Mouse (Mus musculus): ENCODE data around the gene Adgrv1. TPM values are rescaled to one million over a fixed set of nuclear protein-coding genes. Genes with fewer than 3 reads are reported as not detected.

The Adgrv1 gene
- polyA plus RNA-seq, 1 experiment from 2014 or later = 35.7 TPM

DNA sequence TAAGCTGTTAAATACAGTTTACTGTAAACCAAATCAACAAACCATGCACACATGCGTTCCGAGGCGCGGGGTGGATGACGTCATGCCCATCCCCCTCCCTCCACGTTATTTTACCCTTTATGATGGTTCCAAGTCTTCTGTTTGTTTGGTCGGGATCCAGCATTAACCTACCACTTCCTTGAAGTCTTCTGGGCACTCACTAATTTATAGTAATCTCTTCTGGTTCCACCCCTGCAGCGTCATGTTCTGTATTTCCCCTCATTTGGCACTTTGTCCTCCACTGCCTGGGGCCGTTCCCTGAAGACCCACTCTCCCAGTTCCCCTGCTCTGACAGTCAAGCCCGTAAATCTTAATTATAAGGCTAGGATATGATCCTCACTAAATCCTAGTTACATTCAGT is 497.0 kb downstream of the Adgrv1 start:
- WGBS = 82% methylated on average over 10 of the region's 10 CpGs

GRCm38 (mm10) chr13:81134412-81134811 is 498.5 kb downstream of the Adgrv1 start:
- Histone ChIP-seq H3K4me2 (replicated peaks) (no peak overlapping the region), H3K9ac (no peak overlapping the region), H3K36me3 (no peaks in the 10 kb centered on the region), H3K27me3 (no peaks in the 10 kb centered on the region), H3K27ac (no peak overlapping the region), H3K4me1 (no peaks in the 10 kb centered on the region; the same call in 1 of the 2 replicates), H3K9me3 (replicated peaks) (no peaks in the 10 kb centered on the region), H3K4me3 (no peak overlapping the region)
- ATAC-seq (ENCODE audit: low FRiP score) = no peak

More for the DNA sequence above, 497.0 kb downstream of the Adgrv1 start:
- Histone ChIP-seq H3K4me2 (replicated peaks) (no peak overlapping the region), H3K4me3 (no peak overlapping the region), H3K9me3 (replicated peaks) (no peaks in the 10 kb centered on the region), H3K9ac (no peak overlapping the region), H3K4me1 (no peaks in the 10 kb centered on the region; the same call in 1 of the 2 replicates), H3K27ac (no peak overlapping the region), H3K27me3 (no peaks in the 10 kb centered on the region), H3K36me3 (no peaks in the 10 kb centered on the region)
- no peak for ATAC-seq (ENCODE audit: low FRiP score)

DNA sequence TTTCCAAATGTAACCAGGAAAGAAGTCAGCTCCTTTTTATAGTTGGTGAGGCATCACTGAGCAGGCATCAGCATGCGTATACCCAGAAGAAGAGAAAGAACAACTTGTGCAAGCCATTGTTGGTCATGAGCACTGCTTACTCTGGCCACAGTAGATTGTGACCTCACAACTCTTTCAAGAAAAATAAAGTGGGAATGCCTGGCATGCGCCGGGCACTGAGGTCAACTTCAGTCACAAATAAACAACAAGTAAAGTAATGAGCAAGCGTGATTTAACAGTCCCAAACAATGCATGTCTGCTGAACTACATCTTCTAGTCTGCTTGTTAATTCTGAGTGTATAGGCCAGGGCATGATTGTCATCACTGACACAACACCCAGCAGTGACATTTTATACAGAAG is 499.6 kb downstream of the Adgrv1 start:
- Histone ChIP-seq H3K9me3 (replicated peaks) (no peaks in the 10 kb centered on the region), H3K4me2 (replicated peaks) (no peak overlapping the region), H3K36me3 (no peaks in the 10 kb centered on the region), H3K4me1 (no peaks in the 10 kb centered on the region; the same call in 1 of the 2 replicates), H3K27me3 (no peaks in the 10 kb centered on the region), H3K4me3 (no peak overlapping the region), H3K27ac (no peak overlapping the region), H3K9ac (no peak overlapping the region)
- no peak for ATAC-seq (ENCODE audit: low FRiP score)
- WGBS = 49% methylated on average over 4 of the region's 4 CpGs

- Histone ChIP-seq H3K4me3 (no peak overlapping the region), H3K27ac (no peak overlapping the region), H3K36me3 (no peaks in the 10 kb centered on the region), H3K4me1 (no peaks in the 10 kb centered on the region; the same call in 1 of the 2 replicates), H3K9me3 (replicated peaks) (no peaks in the 10 kb centered on the region), H3K27me3 (no peaks in the 10 kb centered on the region), H3K9ac (no peak overlapping the region), H3K4me2 (replicated peaks) (no peak overlapping the region)
- ATAC-seq (ENCODE audit: low FRiP score) = no peak
- WGBS = 54% methylated on average over 5 of the region's 5 CpGs
Observed at GRCm38 (mm10) chr13:81132691-81133090, 500.3 kb downstream of the Adgrv1 start.

DNA sequence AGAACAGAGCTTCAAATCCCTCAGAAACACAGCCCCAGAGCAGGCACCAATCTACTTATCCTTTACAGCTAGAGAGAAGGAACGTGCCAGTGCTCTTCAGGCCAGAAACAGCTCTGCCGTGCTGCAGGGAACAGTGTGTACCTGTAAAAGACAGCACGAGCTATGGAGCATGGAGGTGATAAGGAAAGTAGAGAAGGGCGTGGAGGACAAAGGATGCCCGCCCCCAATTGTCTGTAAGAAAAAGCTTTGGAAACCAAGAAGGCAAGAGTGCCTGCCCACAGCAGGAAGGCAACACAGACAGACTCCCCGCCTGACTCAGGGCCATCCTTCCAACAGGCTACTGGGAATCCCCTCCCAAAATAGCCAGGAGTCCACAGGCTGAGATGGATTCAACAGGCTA is 501.1 kb downstream of the Adgrv1 start:
- no peak overlapping the region for H3K27ac ChIP-seq
- H3K9me3 ChIP-seq (replicated peaks) = no peaks in the 10 kb centered on the region
- 27% methylated on average over 6 of the region's 6 CpGs for WGBS
- ATAC-seq (ENCODE audit: low FRiP score) = no peak
- H3K4me3 ChIP-seq = no peak overlapping the region
- no peaks in the 10 kb centered on the region for H3K27me3 ChIP-seq
- no peak overlapping the region for H3K4me2 ChIP-seq (replicated peaks)
- H3K4me1 ChIP-seq = no peaks in the 10 kb centered on the region; the same call in 1 of the 2 replicates
- H3K9ac ChIP-seq = no peak overlapping the region
- H3K36me3 ChIP-seq = no peaks in the 10 kb centered on the region

DNA sequence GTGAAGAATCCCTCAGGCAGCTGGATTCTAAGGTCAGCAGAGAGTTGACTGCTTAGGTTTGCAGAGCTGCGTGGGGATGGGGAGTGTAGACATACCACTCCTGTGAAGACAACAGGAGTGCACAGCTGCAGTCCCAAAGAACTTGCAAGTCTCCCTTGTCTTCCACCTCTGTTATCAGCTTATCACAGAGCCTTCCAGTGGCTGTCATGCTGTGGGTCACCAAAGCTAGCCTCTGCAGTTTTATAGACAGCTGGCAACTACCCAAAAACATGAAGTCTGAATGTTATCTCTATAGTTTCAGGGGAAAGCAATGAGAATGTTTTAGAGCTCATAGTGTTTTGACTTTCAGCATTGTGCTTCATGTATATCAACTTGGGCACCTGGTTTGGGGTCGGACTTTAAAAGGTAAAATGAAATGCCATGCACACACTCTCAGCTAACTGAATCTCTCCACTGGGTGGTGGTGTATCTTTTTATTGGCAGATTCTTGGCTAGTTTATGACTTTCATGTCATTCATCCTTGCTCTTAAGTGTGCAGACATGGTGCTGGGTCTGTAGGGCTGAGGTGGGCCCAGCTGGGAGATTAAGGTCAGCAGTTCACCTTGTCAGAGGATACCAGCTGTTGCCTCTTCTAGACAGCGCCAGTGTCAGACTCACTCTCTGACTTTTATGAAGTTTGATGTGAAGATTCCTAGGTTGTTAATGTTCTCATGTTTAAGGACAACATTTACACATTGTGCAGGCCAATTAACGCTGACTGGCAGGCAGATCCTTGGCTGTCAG is 502.0 kb downstream of the Adgrv1 start:
- no peak overlapping the region for H3K27ac ChIP-seq
- no peak overlapping the region for H3K4me3 ChIP-seq
- H3K4me1 ChIP-seq = no peaks in the 10 kb centered on the region; the same call in 1 of the 2 replicates
- H3K36me3 ChIP-seq = no peaks in the 10 kb centered on the region
- H3K27me3 ChIP-seq = no peaks in the 10 kb centered on the region
- whole genome bisulfite sequencing = 65% methylated on average over 4 of the region's 4 CpGs
- ATAC-seq (ENCODE audit: low FRiP score) = no peak
- H3K9ac ChIP-seq = no peak overlapping the region
- H3K4me2 ChIP-seq (replicated peaks) = no peak overlapping the region
- no peaks in the 10 kb centered on the region for H3K9me3 ChIP-seq (replicated peaks)

- Histone ChIP-seq H3K9me3 (replicated peaks) (no peaks in the 10 kb centered on the region), H3K4me3 (no peak overlapping the region), H3K27me3 (no peaks in the 10 kb centered on the region), H3K4me2 (replicated peaks) (no peak overlapping the region), H3K4me1 (no peaks in the 10 kb centered on the region), H3K27ac (no peak overlapping the region), H3K9ac (no peak overlapping the region), H3K36me3 (no peaks in the 10 kb centered on the region)
- 77% methylated on average over 4 of the region's 4 CpGs for WGBS
- no peak for ATAC-seq (ENCODE audit: low FRiP score)
Observed at GRCm38 (mm10) chr13:81125846-81126245, 507.1 kb downstream of the Adgrv1 start.

- H3K27me3 ChIP-seq = no peaks in the 10 kb centered on the region
- no peaks in the 10 kb centered on the region for H3K4me1 ChIP-seq
- peaks cover 12% of the 10 kb centered on the region for H3K36me3 ChIP-seq
- WGBS = 94% methylated on average over 2 of the region's 2 CpGs
- no peaks in the 10 kb centered on the region for H3K9me3 ChIP-seq (replicated peaks)
- no peak overlapping the region for H3K4me2 ChIP-seq (replicated peaks)
- H3K4me3 ChIP-seq = no peak overlapping the region
- no peak overlapping the region for H3K9ac ChIP-seq
- ATAC-seq (ENCODE audit: low FRiP score) = no peak
- no peak overlapping the region for H3K27ac ChIP-seq
Observed at GRCm38 (mm10) chr13:81122238-81122637, 510.7 kb downstream of the Adgrv1 start.

- no peaks in the 10 kb centered on the region for H3K9me3 ChIP-seq (replicated peaks)
- no peak for ATAC-seq (ENCODE audit: low FRiP score)
- H3K9ac ChIP-seq = no peak overlapping the region
- H3K27ac ChIP-seq = no peak overlapping the region
- H3K4me3 ChIP-seq = no peak overlapping the region
- H3K36me3 ChIP-seq = no peaks in the 10 kb centered on the region
- no peak overlapping the region for H3K4me2 ChIP-seq (replicated peaks)
- H3K27me3 ChIP-seq = no peaks in the 10 kb centered on the region
- H3K4me1 ChIP-seq = no peaks in the 10 kb centered on the region
- WGBS = 88% methylated on average over 4 of the region's 4 CpGs
Observed at GRCm38 (mm10) chr13:81110479-81110878, 522.5 kb downstream of the Adgrv1 start.

DNA sequence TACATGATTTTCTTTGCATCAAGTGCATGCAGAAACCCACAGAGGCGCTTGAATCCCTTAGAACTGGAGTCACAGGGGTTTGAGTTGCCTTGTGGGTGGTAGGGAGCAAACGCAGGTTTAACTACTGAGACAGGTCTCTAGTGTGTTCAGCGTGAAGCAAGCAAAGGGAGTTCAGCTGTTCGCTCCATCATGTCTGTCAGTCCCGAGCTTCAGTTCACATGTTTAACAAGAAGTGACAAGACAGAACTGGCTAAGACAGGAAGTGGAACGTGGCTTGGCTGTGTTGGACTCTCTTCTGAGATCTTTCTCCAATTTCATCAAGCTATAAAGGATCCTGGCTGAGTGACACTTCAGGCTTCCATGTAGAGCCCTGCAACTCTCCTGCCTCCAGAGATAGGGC is 523.3 kb downstream of the Adgrv1 start:
- ATAC-seq (ENCODE audit: low FRiP score) = no peak
- no peak overlapping the region for H3K27ac ChIP-seq
- no peak overlapping the region for H3K9ac ChIP-seq
- no peak overlapping the region for H3K4me3 ChIP-seq
- 70% methylated on average over 6 of the region's 6 CpGs for WGBS
- no peaks in the 10 kb centered on the region for H3K27me3 ChIP-seq
- H3K36me3 ChIP-seq = no peaks in the 10 kb centered on the region
- no peaks in the 10 kb centered on the region for H3K4me1 ChIP-seq
- H3K9me3 ChIP-seq (replicated peaks) = no peaks in the 10 kb centered on the region
- H3K4me2 ChIP-seq (replicated peaks) = no peak overlapping the region

- Histone ChIP-seq H3K4me3 (no peak overlapping the region), H3K9me3 (replicated peaks) (no peaks in the 10 kb centered on the region), H3K9ac (no peak overlapping the region), H3K4me1 (no peaks in the 10 kb centered on the region), H3K27ac (0 out of 2 replicates have a peak overlapping the region, but pooled peaks have one; percentile 0), H3K4me2 (replicated peaks) (no peak overlapping the region), H3K36me3 (no peaks in the 10 kb centered on the region), H3K27me3 (no peaks in the 10 kb centered on the region)
- 77% methylated on average over 8 of the region's 8 CpGs for WGBS
- no peak for ATAC-seq (ENCODE audit: low FRiP score)
Observed at GRCm38 (mm10) chr13:81108526-81109302, 524.2 kb downstream of the Adgrv1 start.

GRCm38 (mm10) chr13:81107436-81107835 is 525.5 kb downstream of the Adgrv1 start:
- Histone ChIP-seq H3K9me3 (replicated peaks) (no peaks in the 10 kb centered on the region), H3K4me2 (replicated peaks) (no peak overlapping the region), H3K27me3 (no peaks in the 10 kb centered on the region), H3K27ac (no peak overlapping the region), H3K4me3 (no peak overlapping the region), H3K4me1 (no peaks in the 10 kb centered on the region), H3K36me3 (no peaks in the 10 kb centered on the region), H3K9ac (no peak overlapping the region)
- no peak for ATAC-seq (ENCODE audit: low FRiP score)
- WGBS = 77% methylated on average over 5 of the region's 5 CpGs

Data from hindbrain, embryonic 12.5 days (tissue).